Mouse (Mus musculus) embryonic facial prominence, embryonic 15.5 days (tissue): ENCODE measurements at regions not wholly inside any gene's neighbourhood (a gene's known extent, or its start where the extent isn't known, plus 50 kb on each side); places are given as distances from the start of the nearest gene placed in this dataset.

Experiments used
- ATAC-seq: fragments of 200-750 bp; cut with Nextera tagmentation; 2 replicates; pipeline ENCODE4 v1.8.0; 2017; ENCODE audit warnings: low read depth, moderate TSS enrichment; ENCODE audit not compliant: insufficient number of reproducible peaks, low FRiP score, low TSS enrichment
- H3K27ac ChIP-seq: fragments of 300-500 bp; sonication (generic); replicated peaks from 2 replicates; pipeline ENCODE4 v1.5.1; 2015; ENCODE audit warnings: mild to moderate bottlenecking, inconsistent platforms
- H3K27me3 ChIP-seq: fragments of 300-500 bp; sonication (generic); 2 replicates; pipeline ENCODE4 v1.6.1; 2015; ENCODE audit warnings: inconsistent platforms
- H3K36me3 ChIP-seq: fragments of 300-500 bp; sonication (generic); 2 replicates; pipeline ENCODE4 v1.6.1; 2015; ENCODE audit warnings: mild to moderate bottlenecking, inconsistent platforms
- H3K4me1 ChIP-seq: fragments of 300-500 bp; sonication (generic); 2 replicates; pipeline ENCODE4 v1.6.1; 2015; ENCODE audit warnings: inconsistent platforms
- H3K4me2 ChIP-seq: fragments of 300-500 bp; sonication (generic); replicated peaks from 2 replicates; pipeline ENCODE4 v1.6.1; 2015; ENCODE audit warnings: mild to moderate bottlenecking, inconsistent platforms
- H3K4me3 ChIP-seq: fragments of 300-500 bp; sonication (generic); replicated peaks from 2 replicates; pipeline ENCODE4 v1.5.1; 2015; ENCODE audit warnings: mild to moderate bottlenecking, inconsistent platforms
- H3K9ac ChIP-seq: fragments of 300-500 bp; sonication (generic); 2 replicates; pipeline ENCODE4 v1.6.1; 2015; ENCODE audit warnings: inconsistent platforms
- H3K9me3 ChIP-seq: fragments of 300-500 bp; sonication (generic); replicated peaks from 2 replicates; pipeline ENCODE4 v1.6.1; 2016; ENCODE audit warnings: inconsistent platforms
- WGBS: fragments of 180-500 bp; shearing (Covaris S2); methylation state at CpG from one replicate; pipeline ENCODE4 v1.1.7; 2015; 5-methylcytosine and 5-hydroxymethylcytosine counted together

GRCm38 (mm10) chr8:24216655-24217054, 509.0 kb downstream of the Adam3 start:
- ATAC-seq = no peak
- Histone ChIP-seq H3K4me2 (no peak overlapping the region), H3K4me3 (no peak overlapping the region), H3K4me1 (no peaks in the 10 kb centered on the region), H3K9me3 (no peaks in the 10 kb centered on the region), H3K27me3 (no peaks in the 10 kb centered on the region), H3K9ac (no peak overlapping the region), H3K36me3 (no peaks in the 10 kb centered on the region), H3K27ac (no peak overlapping the region)
- 94% methylated on average over 6 of the region's 6 CpGs for WGBS

GRCm38 (mm10) chr8:24215510-24216138, 510.0 kb downstream of the Adam3 start:
- Histone ChIP-seq H3K4me3 (no peak overlapping the region), H3K4me1 (no peaks in the 10 kb centered on the region), H3K36me3 (no peaks in the 10 kb centered on the region), H3K4me2 (no peak overlapping the region), H3K27me3 (no peaks in the 10 kb centered on the region), H3K27ac (no peak overlapping the region), H3K9me3 (no peaks in the 10 kb centered on the region), H3K9ac (no peak overlapping the region)
- WGBS = 69% methylated on average over 9 of the region's 9 CpGs
- no peak for ATAC-seq

- no peak overlapping the region for H3K4me3 ChIP-seq
- ATAC-seq = no peak
- H3K27ac ChIP-seq = no peak overlapping the region
- H3K9ac ChIP-seq = no peak overlapping the region
- no peaks in the 10 kb centered on the region for H3K27me3 ChIP-seq
- H3K36me3 ChIP-seq = no peaks in the 10 kb centered on the region
- 53% methylated on average over 4 of the region's 4 CpGs for WGBS
- H3K4me2 ChIP-seq = no peak overlapping the region
- H3K4me1 ChIP-seq = no peaks in the 10 kb centered on the region
- no peaks in the 10 kb centered on the region for H3K9me3 ChIP-seq
These were observed 511.3 kb downstream of the Adam3 start for GRCm38 (mm10) chr8:24214315-24214714.

GRCm38 (mm10) chr8:24212216-24213200, 513.1 kb downstream of the Adam3 start:
- H3K4me1 ChIP-seq = no peaks in the 10 kb centered on the region
- no peak overlapping the region for H3K27ac ChIP-seq
- no peaks in the 10 kb centered on the region for H3K9me3 ChIP-seq
- H3K27me3 ChIP-seq = no peaks in the 10 kb centered on the region
- H3K9ac ChIP-seq = no peak overlapping the region
- H3K36me3 ChIP-seq = no peaks in the 10 kb centered on the region
- ATAC-seq = no peak
- 70% methylated on average over 3 of the region's 3 CpGs for WGBS
- H3K4me3 ChIP-seq = no peak overlapping the region
- no peak overlapping the region for H3K4me2 ChIP-seq

- Histone ChIP-seq H3K4me1 (no peaks in the 10 kb centered on the region), H3K9me3 (no peaks in the 10 kb centered on the region), H3K27ac (no peak overlapping the region), H3K9ac (no peak overlapping the region), H3K4me3 (no peak overlapping the region), H3K4me2 (no peak overlapping the region), H3K36me3 (no peaks in the 10 kb centered on the region), H3K27me3 (no peaks in the 10 kb centered on the region)
- WGBS = 78% methylated on average over 1 of the region's 1 CpGs
- no peak for ATAC-seq
These were observed 514.6 kb downstream of the Adam3 start for GRCm38 (mm10) chr8:24211091-24211490.
